Mouse (Mus musculus) stomach, postnatal 0 days (tissue): Measurements from ENCODE around the gene Slc7a7. TPM values are rescaled to one million over a fixed set of nuclear protein-coding genes. Genes with fewer than 3 reads are reported as not detected.

ENCODE experiments used
- ATAC-seq: fragments of 200-750 bp; cut with Nextera tagmentation; 2 replicates; pipeline ENCODE4 v1.8.0; 2017; ENCODE audit not compliant: low FRiP score, low TSS enrichment
- DNase-seq: peaks from one replicate; pipeline ENCODE4 v3.0.0-alpha.2; 2016; ENCODE audit warnings: low spot score
- H3K27ac ChIP-seq: fragments of 300-500 bp; sonication (generic); replicated peaks from 2 replicates; pipeline ENCODE4 v1.5.1; 2014; ENCODE audit warnings: mild to moderate bottlenecking, control low read depth
- H3K27me3 ChIP-seq: fragments of 300-500 bp; sonication (generic); 2 replicates; pipeline ENCODE4 v1.6.1; 2014; ENCODE audit warnings: low read length; ENCODE audit not compliant: control insufficient read depth, insufficient read depth
- H3K36me3 ChIP-seq: fragments of 300-500 bp; sonication (generic); 2 replicates; pipeline ENCODE4 v1.6.1; 2014; ENCODE audit warnings: low read length, mixed read lengths; ENCODE audit not compliant: control insufficient read depth, insufficient read depth
- H3K4me1 ChIP-seq: fragments of 300-500 bp; sonication (generic); replicated peaks from 2 replicates; pipeline ENCODE4 v1.6.1; 2014; ENCODE audit warnings: antibody characterized with exemption; ENCODE audit not compliant: control insufficient read depth, insufficient read depth
- H3K4me2 ChIP-seq: fragments of 300-500 bp; sonication (generic); replicated peaks from 2 replicates; pipeline ENCODE4 v1.6.1; 2014; ENCODE audit warnings: low read depth, mild to moderate bottlenecking, control low read depth, moderate library complexity
- H3K4me3 ChIP-seq: fragments of 300-500 bp; sonication (generic); 2 replicates; pipeline ENCODE4 v1.5.1; 2014; ENCODE audit warnings: low read depth, low read length, control low read depth
- H3K9ac ChIP-seq: fragments of 300-500 bp; sonication (generic); 2 replicates; pipeline ENCODE4 v1.6.1; 2014; ENCODE audit warnings: mild to moderate bottlenecking, low read length, control low read depth, mixed read lengths
- H3K9me3 ChIP-seq: fragments of 300-500 bp; sonication (generic); 2 replicates; pipeline ENCODE4 v1.6.1; 2016; ENCODE audit warnings: low read length; ENCODE audit not compliant: control insufficient read depth
- CTCF ChIP-seq: IDR thresholded peaks from 2 replicates; pipeline ENCODE4 v1.5.1; 2016; ENCODE audit warnings: antibody characterized with exemption, low read depth, mild to moderate bottlenecking, moderate library complexity
- EP300 ChIP-seq: optimal IDR thresholded peaks from 2 replicates; pipeline ENCODE3; 2016; ENCODE audit warnings: antibody characterized with exemption
- WGBS: fragments of 180-500 bp; shearing (Covaris S2); extraction: QIAGEN DNeasy Blood & Tissue Kit; methylation state at CpG from one replicate; pipeline ENCODE4 v1.1.7; 2014; 5-methylcytosine and 5-hydroxymethylcytosine counted together
- polyA plus RNA-seq: library from polyadenylated mRNA; unstranded; fragments of >200 nt; fragmentation: Nextera tagmentation; extraction: Ambion mirVana; gene quantifications from 2 replicates; pipeline ENCODE4 v1.2.1, GENCODE M21; 2015

The Slc7a7 gene
- polyA plus RNA-seq, 1 experiment from 2014 or later: 9.5 TPM

DNA sequence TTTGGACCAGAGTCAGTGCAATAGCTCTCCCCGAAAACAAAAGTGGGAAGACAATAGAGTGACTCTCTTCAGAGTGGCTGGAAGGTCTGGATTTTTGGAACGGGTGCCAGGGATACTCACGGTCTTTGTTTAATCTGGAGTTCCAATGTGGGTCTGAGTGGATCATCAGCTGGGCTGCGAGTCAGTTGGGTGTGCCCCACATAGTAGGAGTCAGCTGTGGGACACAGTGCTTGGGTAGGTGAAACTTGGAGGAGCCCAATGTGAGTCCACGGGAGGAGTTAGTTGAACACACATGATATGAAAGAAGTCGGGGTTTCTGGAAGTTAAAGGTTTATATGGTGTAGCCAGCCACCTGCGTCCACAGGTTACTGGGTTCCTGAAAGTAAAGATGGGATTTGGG lies 76.7 kb downstream of the Slc7a7 start:
- Histone ChIP-seq H3K4me1 (no peaks in the 10 kb centered on the region), H3K4me3 (no peak overlapping the region), H3K9me3 (no peaks in the 10 kb centered on the region), H3K27ac (no peak overlapping the region), H3K36me3 (no peaks in the 10 kb centered on the region), H3K27me3 (no peaks in the 10 kb centered on the region), H3K9ac (no peak overlapping the region), H3K4me2 (no peak overlapping the region)
- DNase-seq (no peak), ATAC-seq (no peak)
- no peak for TF ChIP-seq CTCF
- TF ChIP-seq EP300: no peak
- 54% methylated on average over 7 of the region's 7 CpGs for WGBS

DNA sequence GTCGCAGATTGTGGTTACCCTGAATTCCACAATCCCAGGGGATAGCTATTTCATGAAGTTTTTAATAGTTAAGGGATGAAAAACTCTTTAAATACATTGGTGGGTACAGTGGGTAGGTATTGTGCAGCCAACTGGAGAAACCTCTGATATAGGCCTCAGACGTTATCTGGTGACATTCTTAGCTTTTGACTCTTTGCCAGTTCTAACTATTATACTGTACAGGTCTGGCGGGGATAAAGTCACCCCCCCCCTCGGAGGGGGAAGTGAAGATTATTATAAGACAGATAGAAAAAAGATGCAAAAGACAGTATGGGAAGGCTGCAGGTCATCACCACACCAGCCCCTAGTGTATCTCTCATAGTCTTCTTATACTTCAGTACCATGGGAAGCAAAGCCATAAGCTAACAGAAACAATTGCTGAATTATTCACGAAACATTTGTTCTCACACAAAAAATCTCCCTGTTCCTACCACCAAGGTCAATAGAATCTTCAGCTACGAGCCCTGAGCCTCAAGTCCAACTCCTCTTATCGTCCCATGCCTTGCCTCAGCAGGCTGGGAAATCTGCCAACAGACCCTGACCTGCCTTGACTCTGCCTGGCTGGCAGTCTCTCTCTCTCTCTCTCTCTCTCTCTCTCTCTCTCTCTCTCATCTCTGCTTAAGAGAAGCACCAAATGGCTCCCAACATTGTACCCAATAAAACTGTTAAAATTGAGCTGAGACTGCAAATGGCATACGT lies 84.0 kb downstream of the Slc7a7 start:
- H3K27ac ChIP-seq: no peak overlapping the region

DNA sequence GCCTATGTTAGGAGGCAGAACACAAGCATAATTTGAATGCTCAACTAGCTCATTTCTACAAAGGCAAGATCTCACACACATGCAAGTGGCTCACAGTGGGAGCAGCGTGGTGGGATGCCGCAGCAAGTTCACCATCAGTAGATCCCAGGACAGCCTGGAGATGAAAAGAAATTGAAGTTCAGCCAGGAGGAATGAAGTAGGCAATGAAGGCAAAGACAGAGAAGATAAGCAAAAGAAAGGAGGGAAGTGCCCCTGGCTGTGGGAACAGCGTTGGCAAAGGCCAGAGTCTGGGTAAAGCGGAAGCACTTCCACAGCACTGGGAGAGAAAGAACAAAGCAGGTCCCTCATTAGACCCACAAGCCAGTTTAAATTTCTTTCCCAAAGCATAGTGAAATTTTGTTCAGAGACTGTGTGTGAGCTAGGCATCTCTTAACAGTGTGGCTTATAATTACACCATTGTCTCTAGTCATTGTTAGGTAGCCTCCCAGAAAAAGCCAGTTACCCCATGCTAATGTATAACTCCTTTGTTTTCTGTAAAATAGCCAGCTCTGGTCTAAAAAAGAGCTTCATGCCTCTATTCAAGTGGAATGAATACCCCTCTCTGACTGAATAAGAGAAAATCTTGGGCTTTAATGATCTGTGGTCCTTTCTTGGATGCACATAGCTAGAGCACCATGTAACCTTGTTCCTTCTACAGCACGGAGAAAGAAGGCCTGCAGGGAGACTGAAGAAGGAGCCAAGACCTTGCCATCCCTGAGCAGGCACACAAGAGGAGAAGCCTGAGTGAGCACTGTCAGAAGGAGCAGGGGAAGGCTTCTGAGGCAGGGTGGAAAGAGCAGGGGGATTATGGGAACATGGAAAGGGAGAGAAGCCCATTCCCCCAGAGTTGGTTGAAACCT lies 85.2 kb downstream of the Slc7a7 start:
- WGBS: 75% methylated on average over 5 of the region's 5 CpGs
- no peak overlapping the region for H3K4me2 ChIP-seq
- no peak overlapping the region for H3K4me3 ChIP-seq
- H3K27me3 ChIP-seq: no peaks in the 10 kb centered on the region
- H3K9me3 ChIP-seq: no peaks in the 10 kb centered on the region
- H3K9ac ChIP-seq: no peak overlapping the region
- no peak for TF ChIP-seq EP300
- H3K27ac ChIP-seq: no peak overlapping the region
- DNase-seq (no peak), ATAC-seq (no peak)
- H3K36me3 ChIP-seq: no peaks in the 10 kb centered on the region
- H3K4me1 ChIP-seq: no peaks in the 10 kb centered on the region

More for the DNA sequence above, 84.0 kb downstream of the Slc7a7 start:
- Histone ChIP-seq H3K4me1 (no peaks in the 10 kb centered on the region), H3K27me3 (no peaks in the 10 kb centered on the region), H3K4me3 (no peak overlapping the region), H3K4me2 (no peak overlapping the region), H3K9me3 (no peaks in the 10 kb centered on the region), H3K9ac (no peak overlapping the region), H3K36me3 (no peaks in the 10 kb centered on the region)
- ATAC-seq (no peak), DNase-seq (peak; percentile 55)
- TF ChIP-seq EP300: no peak
- TF ChIP-seq CTCF: no peak
- 48% methylated on average over 8 of the region's 8 CpGs for WGBS

DNA sequence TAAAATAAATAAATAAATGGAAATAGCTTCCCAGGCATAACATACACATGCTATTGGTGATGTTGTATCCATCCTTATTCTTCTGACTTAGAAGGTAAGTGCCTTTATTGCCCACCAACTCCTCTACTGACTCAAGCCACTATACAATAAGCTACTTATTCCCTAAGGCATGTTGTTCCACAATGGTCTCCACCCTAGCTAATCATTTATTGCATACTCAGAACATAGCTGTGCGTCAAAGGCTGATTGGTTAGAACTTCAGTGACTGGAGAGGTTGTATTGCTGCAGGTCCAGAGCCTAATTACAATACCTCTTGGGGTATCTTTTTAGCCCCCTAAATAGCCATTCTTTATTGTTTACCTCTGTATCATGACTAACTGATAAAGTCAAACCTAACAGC lies 86.4 kb downstream of the Slc7a7 start:
- TF ChIP-seq CTCF: no peak
- no peak for TF ChIP-seq EP300
- H3K4me3 ChIP-seq: no peak overlapping the region
- H3K9ac ChIP-seq: no peak overlapping the region
- H3K36me3 ChIP-seq: no peaks in the 10 kb centered on the region
- H3K4me2 ChIP-seq: no peak overlapping the region
- H3K4me1 ChIP-seq: no peaks in the 10 kb centered on the region
- DNase-seq: no peak
- H3K27ac ChIP-seq: no peak overlapping the region
- peak; percentile 61; the same call in 1 of the 2 replicates for ATAC-seq
- H3K27me3 ChIP-seq: no peaks in the 10 kb centered on the region
- no peaks in the 10 kb centered on the region for H3K9me3 ChIP-seq
- WGBS: 57% methylated on average over 1 of the region's 1 CpGs

DNA sequence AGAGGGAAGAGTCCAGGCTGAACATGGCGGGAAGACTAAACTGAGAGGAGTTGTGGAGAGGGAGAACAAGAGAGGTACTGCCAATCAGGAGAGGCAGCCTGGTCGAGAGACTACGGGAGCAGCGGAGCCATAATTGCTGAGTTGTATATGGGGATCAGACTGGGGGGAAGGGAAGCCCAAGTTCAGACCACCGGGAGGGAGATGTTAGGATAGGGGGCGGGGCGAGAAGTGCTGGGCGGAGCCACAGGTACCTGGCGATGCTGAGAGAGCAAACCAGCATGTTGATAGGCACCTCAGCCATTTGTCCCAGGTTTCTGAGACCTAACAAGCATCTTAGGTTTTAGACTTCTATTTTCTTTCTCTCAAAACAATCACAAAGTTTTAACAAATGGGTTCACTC lies 88.4 kb downstream of the Slc7a7 start:
- Histone ChIP-seq H3K9me3 (no peaks in the 10 kb centered on the region), H3K27me3 (no peaks in the 10 kb centered on the region), H3K9ac (no peak overlapping the region), H3K4me1 (no peaks in the 10 kb centered on the region), H3K4me3 (no peak overlapping the region), H3K4me2 (no peak overlapping the region), H3K27ac (no peak overlapping the region), H3K36me3 (no peaks in the 10 kb centered on the region)
- DNase-seq: no peak
- TF ChIP-seq EP300 (no peak), CTCF (no peak)
- WGBS: 27% methylated on average over 9 of the region's 9 CpGs
- ATAC-seq: no peak

DNA sequence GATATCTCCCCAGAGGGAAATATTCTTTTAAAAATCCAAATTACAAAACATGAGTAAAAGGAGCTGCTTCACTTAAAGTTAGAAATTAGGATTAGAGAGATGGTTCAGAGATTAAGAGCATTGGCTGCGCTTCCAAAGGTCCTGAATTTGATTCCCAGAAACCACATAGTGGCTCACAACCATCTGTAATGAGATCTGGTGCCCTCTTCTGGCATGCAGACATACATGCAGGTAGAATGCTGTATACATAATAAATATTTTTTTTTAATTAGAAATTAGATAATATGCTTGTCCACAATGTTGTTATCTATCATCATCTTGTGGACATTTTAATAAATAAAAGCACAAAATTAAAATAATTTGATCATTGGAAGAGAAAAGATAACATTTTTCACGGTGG lies 89.0 kb downstream of the Slc7a7 start:
- 77% methylated on average over 2 of the region's 2 CpGs for WGBS
- no peak for DNase-seq

More for the DNA sequence above, 89.0 kb downstream of the Slc7a7 start:
- no peaks in the 10 kb centered on the region for H3K36me3 ChIP-seq
- ATAC-seq: no peak
- H3K4me1 ChIP-seq: no peaks in the 10 kb centered on the region
- H3K9me3 ChIP-seq: no peaks in the 10 kb centered on the region
- H3K27ac ChIP-seq: no peak overlapping the region
- no peak overlapping the region for H3K4me2 ChIP-seq
- H3K9ac ChIP-seq: no peak overlapping the region
- TF ChIP-seq EP300: no peak
- peak; percentile 62 for TF ChIP-seq CTCF
- H3K4me3 ChIP-seq: no peak overlapping the region
- H3K27me3 ChIP-seq: no peaks in the 10 kb centered on the region
